Mouse (Mus musculus) kidney, adult 9 months (tissue): ENCODE measurements around the gene Ano6.
A peak's percentile ranks its signal among the peaks of the same experiment; 100 is the strongest.

Source experiments
- DNase-seq: peaks from one replicate; pipeline ENCODE4 v3.0.0; 2022

The Ano6 gene

GRCm38 (mm10) chr15:95828018-95828646 lies 37.5 kb downstream of the Ano6 start:
- peak; percentile 87 for DNase-seq

GRCm38 (mm10) chr15:95828647-95829254 lies 38.1 kb downstream of the Ano6 start:
- DNase-seq = no peak

DNA sequence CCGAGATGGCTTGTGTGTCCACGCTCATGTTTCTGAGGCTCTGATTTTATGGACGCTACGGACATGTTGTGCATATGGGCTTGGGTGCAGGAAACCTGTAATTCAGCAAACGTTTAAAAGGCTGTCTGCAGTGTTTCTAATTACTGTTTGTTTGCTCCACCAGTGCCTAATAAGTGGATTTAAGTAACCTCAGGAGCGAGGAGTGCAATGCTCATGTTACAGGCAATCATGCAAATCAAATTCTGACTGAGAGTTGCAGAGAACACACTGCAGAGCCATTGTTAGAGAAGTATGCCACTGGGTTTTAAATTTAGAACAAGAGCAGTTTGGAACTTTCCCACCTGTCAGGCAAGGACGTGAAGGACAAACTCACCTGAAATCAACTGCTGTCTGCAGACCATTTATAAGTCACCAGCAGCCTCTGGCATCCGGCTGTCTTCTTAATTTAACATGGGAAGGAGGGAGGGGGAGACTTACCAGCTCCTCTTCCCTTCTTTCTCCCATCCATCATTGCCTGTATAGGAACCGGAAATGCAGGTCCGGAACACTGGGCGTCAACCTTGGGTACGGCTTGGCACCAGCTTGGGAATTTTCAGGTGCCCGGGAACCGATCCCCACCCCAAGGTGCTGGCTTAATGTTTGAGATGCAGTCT lies 39.0 kb downstream of the Ano6 start:
- peak; percentile 59 for DNase-seq

GRCm38 (mm10) chr15:95830206-95830560 lies 39.5 kb downstream of the Ano6 start:
- DNase-seq = no peak

DNA sequence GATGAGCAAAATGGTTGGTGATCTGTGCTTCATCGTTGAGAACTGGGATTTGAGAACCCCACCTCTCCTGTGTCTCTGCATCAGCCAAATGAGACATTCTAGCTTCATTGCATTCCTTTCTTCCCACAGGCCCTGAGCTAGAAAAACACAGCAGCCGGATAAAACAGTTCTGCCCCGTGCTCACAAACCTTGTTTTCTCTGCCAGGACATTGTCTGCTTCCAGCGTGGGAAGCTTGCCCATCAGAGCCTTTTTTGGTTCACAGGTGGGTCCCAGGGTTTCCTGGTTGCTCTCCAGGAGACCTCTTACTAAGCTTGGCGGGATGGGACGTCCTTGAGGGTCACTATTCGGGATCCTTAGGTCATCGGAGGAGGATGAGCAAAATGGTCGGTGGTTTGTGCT lies 42.6 kb downstream of the Ano6 start:
- no peak for DNase-seq

- no peak for DNase-seq
Measured at GRCm38 (mm10) chr15:95836077-95836476, 45.4 kb downstream of the Ano6 start.

- no peak for DNase-seq
Measured at GRCm38 (mm10) chr15:95836646-95837434, 46.2 kb downstream of the Ano6 start.

DNA sequence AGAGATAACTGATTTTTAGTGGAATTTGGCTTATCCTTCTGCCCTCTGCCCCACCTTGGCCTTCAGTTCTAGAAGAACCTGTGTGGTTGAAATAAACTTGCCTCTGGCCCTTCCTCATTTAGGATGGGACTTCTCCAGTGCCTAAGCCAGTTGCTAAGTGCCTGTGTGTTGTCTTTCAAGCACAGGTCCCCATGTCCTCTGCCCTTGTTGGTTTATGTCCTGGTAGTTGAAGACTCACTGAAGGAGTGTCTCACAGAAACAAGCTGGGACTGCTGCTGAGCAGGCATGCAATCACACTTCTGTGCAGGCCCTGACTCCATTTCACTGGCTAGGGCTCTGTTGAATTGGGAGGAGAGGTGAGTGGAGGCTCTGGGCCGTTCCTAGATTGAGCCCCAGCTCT lies 46.9 kb downstream of the Ano6 start:
- no peak for DNase-seq

GRCm38 (mm10) chr15:95838171-95839020 lies 47.8 kb downstream of the Ano6 start:
- peak; percentile 88 for DNase-seq

DNA sequence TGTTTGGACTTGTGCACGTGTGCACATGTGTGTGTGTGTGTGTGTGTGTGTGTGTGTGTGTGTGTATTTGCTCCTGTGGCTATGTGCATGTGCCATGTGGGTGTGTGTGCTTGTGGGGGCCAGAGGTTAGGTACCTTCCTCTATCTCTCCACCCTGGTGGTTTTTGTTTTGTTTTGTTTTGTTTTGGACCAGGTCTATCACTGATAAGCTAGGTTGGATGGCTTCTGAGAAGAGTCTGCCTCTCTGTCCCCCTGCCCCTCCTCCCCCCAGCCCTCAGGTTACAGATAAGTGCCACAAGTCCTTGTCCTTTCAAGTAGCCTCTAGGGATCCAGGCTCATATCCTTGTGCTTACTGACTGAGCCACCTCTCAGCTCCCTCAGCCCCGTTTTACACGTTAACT lies 49.1 kb downstream of the Ano6 start:
- no peak for DNase-seq

DNA sequence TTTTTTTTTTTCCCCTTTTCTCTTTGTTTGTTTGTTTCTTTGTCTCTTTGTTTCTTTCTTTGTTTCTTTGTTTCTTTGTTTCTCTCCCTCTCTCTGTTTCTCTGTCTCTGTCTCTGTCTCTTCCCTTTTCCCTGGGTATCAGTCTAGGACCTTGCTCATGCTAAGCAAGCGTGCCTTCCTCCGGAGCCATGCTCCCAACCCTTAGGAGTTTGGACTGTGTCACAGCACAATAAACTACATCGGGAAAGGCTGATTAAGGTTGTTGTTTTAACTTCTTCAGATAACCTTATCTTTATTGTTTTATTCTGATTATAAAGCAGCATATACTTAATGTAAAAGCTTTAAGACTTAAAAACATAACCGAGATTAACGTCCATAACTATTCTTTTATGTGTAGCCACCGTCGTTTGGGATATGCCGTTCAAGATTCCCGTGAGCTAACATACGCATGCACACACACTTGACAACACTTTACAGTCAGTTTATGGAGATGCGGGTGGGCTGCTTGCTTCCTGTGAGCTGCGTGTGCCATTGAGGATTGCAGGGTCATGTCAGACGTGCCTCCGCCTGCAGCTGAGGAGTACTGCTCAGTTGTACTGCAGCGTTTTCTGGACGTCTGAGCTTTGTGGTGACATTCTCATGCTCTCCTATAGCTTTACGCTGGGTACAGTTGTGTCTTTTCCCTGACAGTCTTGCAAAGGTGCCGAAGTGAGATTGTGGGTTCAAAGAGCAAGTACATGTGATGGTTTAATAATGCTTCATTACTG lies 52.7 kb downstream of the Ano6 start:
- DNase-seq = no peak

DNA sequence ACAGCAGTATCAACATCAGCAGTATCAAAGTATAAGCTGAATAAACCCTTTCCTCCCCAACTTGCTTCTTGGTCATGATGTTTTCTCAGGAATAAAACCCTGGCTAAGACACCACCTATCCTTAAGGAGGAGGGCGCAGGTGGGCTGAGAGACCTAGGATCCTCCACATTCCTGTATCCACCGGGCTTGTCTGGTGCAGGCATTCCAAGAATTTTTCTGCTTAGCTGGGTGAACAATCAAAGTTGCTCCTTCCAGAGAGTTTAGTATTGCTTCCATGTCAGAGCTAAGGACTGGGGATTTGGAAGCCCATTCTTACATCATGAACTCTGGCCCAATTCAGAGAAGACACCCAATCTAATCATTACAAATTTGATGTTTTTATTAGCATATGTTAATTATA lies 53.8 kb downstream of the Ano6 start:
- no peak for DNase-seq

- DNase-seq = no peak
Measured at GRCm38 (mm10) chr15:95846102-95846501, 55.5 kb downstream of the Ano6 start.

- no peak for DNase-seq
Measured at GRCm38 (mm10) chr15:95848493-95849064, 57.9 kb downstream of the Ano6 start.

- no peak for DNase-seq
Measured at GRCm38 (mm10) chr15:95849513-95850411, 59.1 kb downstream of the Ano6 start.

- DNase-seq = no peak
Measured at GRCm38 (mm10) chr15:95850546-95850945, 59.9 kb downstream of the Ano6 start.

DNA sequence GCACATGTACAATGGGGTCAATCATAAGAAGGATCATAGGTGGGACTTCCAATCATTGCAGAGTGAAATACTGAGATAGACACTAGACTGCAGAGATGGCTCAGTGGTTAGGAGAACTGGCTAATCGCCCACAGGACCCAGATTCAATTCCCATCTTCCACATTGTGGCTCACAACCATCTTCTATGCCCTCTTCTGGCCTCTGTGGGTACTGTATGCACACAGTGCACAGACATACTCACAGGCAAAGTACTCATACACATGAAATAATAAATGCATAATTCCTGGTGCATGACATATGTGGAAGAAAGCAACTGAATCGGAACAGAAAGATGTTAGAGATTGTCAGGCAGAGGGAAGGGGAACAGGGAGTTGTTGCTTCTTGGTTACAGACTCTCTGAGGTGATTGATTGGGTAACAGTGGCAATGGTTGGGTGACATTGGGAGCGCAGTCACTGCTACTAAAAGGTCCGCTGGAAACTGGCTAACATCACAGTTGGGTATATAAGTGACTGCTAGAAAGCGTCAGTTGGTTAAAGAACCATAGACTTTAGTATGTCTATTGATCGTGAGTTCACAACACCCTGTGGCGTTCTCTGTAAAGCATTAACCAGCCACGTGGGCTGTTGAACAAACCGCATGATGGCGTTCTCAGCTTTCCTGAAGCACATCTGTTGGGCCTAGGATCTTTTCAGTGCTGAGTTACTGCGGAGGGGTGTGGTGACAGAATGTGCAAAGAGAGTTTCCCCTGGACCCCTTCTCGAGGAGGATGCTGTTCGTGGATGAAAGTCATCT lies 64.6 kb downstream of the Ano6 start:
- DNase-seq = peak; percentile 57

DNA sequence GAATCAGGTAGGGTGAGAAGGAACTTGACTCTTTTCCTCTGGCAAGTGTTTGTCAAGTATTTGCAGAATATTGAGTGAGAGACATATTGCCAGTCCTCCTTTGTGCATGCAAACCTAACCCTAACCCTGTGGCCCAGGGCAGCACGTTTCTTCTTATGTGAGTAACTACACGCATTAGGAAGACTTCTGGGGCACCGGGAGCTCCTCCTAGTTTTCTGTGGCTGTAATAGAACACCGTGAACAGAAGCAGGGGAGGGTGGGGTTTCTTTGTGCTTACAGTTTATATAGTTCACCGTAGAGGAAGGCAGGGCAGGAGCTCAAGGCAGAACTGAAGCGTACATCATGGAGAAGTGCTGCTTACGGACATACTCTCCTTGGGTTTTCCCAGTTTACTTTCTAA lies 65.3 kb downstream of the Ano6 start:
- no peak for DNase-seq
